Mouse (Mus musculus) cortical plate, adult 2 months (tissue): ENCODE data around the gene Zfp706. TPM values are rescaled to one million over a fixed set of nuclear protein-coding genes. Genes with fewer than 3 reads are reported as not detected.
"Not testable (repeated sequence)": the region's sequence is repeated elsewhere in the genome, so short reads cannot be mapped to it uniquely, and the experiment has no call there.

Experiments used
- H3K27ac ChIP-seq: fragments of 200-500 bp; 2 replicates; pipeline ENCODE4 v1.5.1; 2012; ENCODE audit warnings: low read length, control low read depth, inconsistent platforms; ENCODE audit not compliant: insufficient read depth
- H3K4me1 ChIP-seq: fragments of 200-500 bp; 2 replicates; pipeline ENCODE4 v1.6.1; 2011; ENCODE audit warnings: low read length; ENCODE audit not compliant: control insufficient read depth, insufficient read depth
- H3K4me3 ChIP-seq: fragments of 200-500 bp; 2 replicates; pipeline ENCODE4 v1.5.1; 2011; ENCODE audit warnings: mild to moderate bottlenecking, low read length, control low read depth; ENCODE audit not compliant: insufficient read depth
- CTCF ChIP-seq: fragments of 200-500 bp; IDR thresholded peaks from 2 replicates; pipeline ENCODE4 v1.5.1; 2011; ENCODE audit warnings: mild to moderate bottlenecking, control low read depth, low read length; ENCODE audit not compliant: insufficient read depth; ENCODE audit errors: extremely low read depth
- POLR2A ChIP-seq: fragments of 200-500 bp; IDR thresholded peaks from 2 replicates; pipeline ENCODE4 v1.6.1; 2011; ENCODE audit warnings: mild to moderate bottlenecking, low read length, control low read depth; ENCODE audit not compliant: insufficient read depth; ENCODE audit errors: extremely low read depth
- polyA plus RNA-seq: library from polyadenylated mRNA; depleted of rRNA; stranded (reverse); fragments of >200 nt; gene quantifications from 2 replicates; pipeline ENCODE4 v1.2.3, GENCODE M21; 2012

Gene Zfp706
- polyA plus RNA-seq, 1 experiment: 94.9 TPM

DNA sequence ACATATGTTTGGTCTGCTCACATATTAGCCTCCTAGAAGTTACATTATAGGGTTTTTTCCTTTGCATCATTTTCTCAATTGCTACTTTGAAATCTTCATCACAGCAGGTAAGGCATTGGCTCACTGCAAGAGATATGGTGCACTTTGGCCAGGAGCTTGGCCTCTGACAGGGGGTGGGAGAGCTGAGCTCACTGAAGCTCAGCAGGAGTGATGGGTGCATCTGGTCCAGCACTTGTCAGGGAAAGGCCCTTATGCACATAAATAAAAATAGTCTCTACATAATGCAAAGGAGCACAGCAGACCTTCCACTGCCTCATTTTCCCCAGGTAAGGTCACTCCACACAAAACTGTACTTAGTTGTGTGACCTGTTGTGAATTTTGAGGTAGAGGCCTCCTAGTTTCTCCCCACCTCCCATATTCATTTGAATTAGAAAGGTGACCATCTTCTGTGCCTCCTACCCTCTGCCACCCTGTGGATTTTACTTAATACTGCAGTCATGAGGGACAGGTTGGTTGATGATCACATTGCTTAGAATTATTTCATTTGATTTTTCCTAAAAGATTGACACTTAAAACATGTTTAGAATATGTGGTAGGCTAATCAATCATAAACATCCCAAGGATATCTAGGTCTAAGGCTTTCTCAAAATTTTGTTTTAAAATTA lies 13.1 kb upstream of the Zfp706 start:
- TF ChIP-seq POLR2A (no peak), CTCF (peak; percentile 7; the same call in 1 of the 2 replicates)
- Histone ChIP-seq H3K27ac (no peak overlapping the region), H3K4me3 (no peak overlapping the region), H3K4me1 (no peaks in the 10 kb centered on the region)

DNA sequence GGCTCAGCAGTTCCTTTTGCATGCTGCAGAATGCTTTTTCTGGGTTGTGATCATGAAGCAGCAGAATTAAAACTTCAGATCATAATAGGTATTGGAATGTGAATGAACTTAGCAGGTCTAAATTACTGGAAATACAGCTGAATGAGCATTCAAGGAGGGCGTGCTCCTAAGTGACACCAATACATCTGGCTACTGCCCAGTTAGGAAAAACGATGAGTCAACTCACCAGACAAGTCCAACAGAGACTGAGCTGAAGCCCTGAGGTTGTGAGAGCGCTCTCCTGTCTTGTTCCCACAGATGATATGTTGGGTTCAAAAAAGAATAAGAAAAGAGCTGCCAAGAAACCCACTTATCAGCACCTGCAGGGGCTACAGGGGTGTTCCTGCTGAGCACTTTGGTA lies 11.9 kb upstream of the Zfp706 start:
- H3K4me3 ChIP-seq: no peak overlapping the region
- TF ChIP-seq POLR2A (no peak), CTCF (no peak)
- no peak overlapping the region for H3K27ac ChIP-seq
- H3K4me1 ChIP-seq: no peaks in the 10 kb centered on the region

DNA sequence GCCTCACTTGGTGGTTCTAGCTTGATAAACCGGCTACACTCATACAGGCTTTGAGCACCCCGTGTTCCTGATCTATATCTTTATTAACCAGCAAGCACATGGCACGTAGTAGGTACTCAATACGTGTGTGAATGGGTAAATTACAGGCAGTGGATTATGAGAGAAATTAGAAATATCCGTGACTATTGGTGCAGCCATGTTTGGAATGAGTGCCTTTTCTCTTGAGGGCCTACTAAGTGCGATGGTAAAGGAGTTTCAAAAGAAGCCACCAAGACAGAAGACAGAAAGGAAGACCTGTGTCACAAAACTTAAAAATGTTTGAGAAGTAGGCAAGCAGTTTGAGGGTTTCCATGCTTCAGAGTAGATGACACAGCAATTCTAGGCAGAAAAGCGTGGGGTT lies 4.3 kb upstream of the Zfp706 start:
- Histone ChIP-seq H3K27ac (no peak overlapping the region), H3K4me3 (no peak overlapping the region), H3K4me1 (peaks cover 2% of the 10 kb centered on the region; the same call in 1 of the 2 replicates)
- no peak for TF ChIP-seq POLR2A
- no peak for TF ChIP-seq CTCF

DNA sequence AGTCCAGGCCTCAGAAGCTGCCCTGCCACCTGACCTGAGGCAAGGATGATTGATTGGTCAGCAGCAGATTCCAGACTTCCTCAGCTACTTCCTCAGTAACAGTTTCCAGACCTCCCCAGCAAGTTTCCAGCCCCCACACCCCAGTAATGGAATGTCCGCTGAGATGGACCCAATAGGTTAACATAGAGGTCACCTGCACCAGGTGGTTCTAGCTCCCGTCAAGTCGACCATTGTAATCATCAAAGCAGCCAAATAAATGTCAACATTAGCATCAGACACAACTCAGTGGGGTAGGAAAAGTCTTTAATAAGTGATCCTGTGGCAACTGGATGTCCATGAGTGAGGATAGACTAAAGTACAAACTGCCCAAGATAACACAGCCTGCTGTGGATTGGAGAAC lies 3.7 kb upstream of the Zfp706 start:
- no peak overlapping the region for H3K4me3 ChIP-seq
- peaks cover 2% of the 10 kb centered on the region; the same call in 1 of the 2 replicates for H3K4me1 ChIP-seq
- no peak overlapping the region for H3K27ac ChIP-seq
- TF ChIP-seq POLR2A: no peak
- TF ChIP-seq CTCF: no peak

DNA sequence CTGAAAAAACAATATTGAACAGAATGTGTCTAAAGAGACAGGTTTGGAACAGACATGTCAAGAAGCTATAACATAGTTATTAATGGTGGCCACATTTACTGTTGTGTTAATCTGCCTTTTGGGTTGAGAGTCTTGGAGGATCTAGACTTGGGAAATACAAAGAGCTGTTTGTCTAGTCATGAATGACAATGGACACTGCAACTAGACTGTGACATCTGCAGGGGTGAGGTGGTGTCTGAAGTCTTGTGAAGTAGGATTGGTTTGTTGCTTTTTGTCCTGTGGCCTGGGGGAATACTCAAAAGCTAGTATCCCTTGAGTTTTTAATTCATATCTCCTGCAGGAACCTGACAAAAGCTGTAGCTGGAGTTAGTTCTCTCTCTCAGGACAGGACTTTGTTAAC lies 973 bp upstream of the Zfp706 start:
- peaks cover 3% of the 10 kb centered on the region; the same call in 1 of the 2 replicates for H3K4me1 ChIP-seq
- TF ChIP-seq CTCF (no peak), POLR2A (no peak)
- no peak overlapping the region for H3K4me3 ChIP-seq
- H3K27ac ChIP-seq: no peak overlapping the region

DNA sequence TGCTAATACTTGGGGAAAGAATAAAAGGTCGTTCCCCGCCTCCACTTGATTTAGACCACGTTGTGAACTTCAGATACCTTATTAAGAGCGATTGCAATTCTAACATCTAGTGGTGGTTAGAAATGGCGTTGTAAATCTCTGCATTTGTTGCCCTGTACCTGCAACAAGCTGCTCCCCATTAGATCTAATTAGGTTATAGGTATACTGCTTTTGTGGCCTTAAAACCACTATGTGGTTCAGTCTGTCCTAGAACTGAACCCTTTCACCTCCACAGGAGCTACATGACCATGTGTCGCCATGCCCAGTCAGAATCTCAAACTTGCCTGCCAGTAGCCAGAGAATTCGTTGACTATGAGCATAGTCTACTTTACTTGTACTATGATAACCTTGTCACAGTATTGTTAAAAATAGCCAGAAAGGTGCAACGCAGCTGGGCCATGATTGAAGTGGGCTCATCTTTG lies 416 bp upstream of the Zfp706 start:
- peak overlapping the region; percentile 100 for H3K27ac ChIP-seq
- H3K4me1 ChIP-seq: peaks cover 3% of the 10 kb centered on the region; the same call in 1 of the 2 replicates
- no peak for TF ChIP-seq CTCF
- TF ChIP-seq POLR2A: no peak
- peak overlapping the region; percentile 70 for H3K4me3 ChIP-seq

DNA sequence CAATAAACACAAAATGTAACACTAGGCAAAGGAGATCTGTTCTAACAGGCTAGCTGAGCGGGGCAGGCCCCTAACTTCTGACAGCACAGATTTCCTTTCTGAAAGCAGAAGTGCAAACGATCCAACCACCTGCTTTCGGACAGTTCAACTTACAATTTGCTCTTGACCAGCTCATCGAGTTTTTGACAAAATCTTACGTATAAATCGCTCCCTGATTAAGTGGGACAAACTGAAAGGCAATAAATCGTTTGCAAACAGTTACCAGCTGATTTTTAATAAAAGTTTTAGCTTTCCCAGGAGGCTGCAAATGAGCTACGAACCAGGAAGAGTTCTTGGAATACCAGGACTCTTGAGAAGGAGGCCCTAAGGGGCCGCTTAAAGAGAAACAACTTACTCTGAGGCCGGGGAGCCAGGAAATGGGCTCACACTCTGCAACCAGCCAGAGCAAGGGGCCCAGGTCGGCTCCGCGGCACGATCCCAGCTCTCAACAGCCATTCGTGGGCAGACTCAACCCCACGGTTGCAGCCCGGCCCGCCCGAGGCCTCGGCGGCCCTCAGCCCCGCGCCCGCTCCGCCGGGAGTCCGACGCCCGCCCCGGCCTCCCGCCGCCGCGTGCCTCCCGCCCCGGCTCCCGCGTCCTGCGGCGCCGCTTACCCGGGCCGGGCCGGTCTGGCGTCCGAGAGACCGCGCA lies 953 bp downstream of the Zfp706 start:
- peaks cover 5% of the 10 kb centered on the region; the same call in 1 of the 2 replicates for H3K4me1 ChIP-seq

DNA sequence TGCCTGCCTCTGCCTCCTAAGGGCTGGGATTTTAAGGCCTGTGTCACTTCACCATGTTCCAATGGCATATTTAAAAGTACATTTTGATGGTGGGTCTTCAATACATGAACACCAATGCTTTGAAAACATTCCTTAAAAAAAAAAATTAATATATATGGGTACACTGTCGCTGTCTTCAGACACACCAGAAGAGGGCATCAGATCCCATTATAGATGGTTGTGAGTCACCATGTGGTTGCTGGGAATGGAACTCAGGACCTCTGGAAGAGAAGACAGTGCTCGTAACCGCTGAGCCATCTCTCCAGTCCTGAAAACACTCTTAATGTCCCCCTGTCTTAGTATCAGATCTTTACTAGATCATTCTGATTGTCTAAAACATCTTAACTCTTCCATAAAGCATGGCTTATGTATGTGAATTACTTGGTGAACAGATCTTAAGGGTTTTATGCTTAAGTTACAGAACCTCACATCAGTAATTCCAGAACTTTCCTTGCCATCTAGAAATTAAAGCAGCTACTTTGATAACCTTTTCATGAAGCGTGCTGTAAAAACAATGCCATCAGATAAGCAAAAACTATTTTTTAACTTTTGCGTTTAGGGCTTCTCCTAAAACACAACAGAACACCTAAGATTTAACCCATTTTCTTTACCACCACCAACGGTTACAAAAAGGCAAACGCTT lies 1.6 kb downstream of the Zfp706 start:
- H3K27ac ChIP-seq: no peak overlapping the region
- TF ChIP-seq CTCF: no peak
- no peak for TF ChIP-seq POLR2A
- H3K4me1 ChIP-seq: peaks cover 5% of the 10 kb centered on the region; the same call in 1 of the 2 replicates
- peak overlapping the region; percentile 70 for H3K4me3 ChIP-seq

More for the DNA sequence above, 953 bp downstream of the Zfp706 start:
- peak overlapping the region; percentile 94 for H3K27ac ChIP-seq
- H3K4me3 ChIP-seq: peak overlapping the region; percentile 70
- TF ChIP-seq POLR2A: no peak
- TF ChIP-seq CTCF: no peak

DNA sequence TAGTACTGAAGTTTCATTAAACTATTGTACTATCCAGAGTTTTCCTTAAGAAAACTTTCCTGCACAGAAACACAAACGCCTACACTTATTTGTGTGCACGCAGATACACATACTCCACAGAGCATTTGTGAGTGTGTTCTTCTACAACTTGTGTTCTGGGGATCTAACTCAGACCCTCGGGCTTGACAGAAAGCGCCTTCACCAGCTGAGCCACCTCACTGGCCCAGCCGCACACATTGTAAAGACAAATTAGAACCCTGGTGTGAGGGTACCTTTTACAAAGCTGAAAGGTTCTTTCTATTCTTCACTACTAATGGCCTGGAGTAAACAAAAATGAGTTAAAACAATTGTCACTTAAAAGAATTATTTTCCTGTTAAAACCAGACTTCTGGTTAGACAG lies 2.7 kb downstream of the Zfp706 start:
- peaks cover 5% of the 10 kb centered on the region; the same call in 1 of the 2 replicates for H3K4me1 ChIP-seq
- TF ChIP-seq CTCF (no peak), POLR2A (no peak)
- no peak overlapping the region for H3K27ac ChIP-seq
- 0 out of 2 replicates have a peak overlapping the region, but pooled peaks have one; percentile 10 for H3K4me3 ChIP-seq

DNA sequence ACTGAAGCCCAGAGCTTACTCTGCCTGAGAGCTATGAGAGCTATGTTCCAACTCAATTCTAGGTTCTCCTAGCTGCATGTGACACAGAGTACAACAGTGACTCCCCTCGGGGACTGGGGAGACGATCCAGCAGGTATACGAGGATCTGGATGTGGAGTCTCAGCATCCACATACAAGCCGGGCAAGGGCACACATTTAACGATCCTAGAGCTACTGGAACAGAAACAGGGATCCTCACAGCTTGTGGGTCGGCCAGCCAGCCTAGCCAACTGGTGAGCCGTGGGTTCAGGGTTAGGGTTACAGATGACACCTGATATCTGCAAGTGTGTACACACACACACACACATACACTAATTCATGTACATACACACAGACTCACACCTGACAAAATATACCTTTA lies 5.3 kb downstream of the Zfp706 start:
- H3K27ac ChIP-seq: no peak overlapping the region
- H3K4me1 ChIP-seq: peaks cover 3% of the 10 kb centered on the region; the same call in 1 of the 2 replicates
- H3K4me3 ChIP-seq: no peak overlapping the region
- TF ChIP-seq CTCF (no peak), POLR2A (no peak)

DNA sequence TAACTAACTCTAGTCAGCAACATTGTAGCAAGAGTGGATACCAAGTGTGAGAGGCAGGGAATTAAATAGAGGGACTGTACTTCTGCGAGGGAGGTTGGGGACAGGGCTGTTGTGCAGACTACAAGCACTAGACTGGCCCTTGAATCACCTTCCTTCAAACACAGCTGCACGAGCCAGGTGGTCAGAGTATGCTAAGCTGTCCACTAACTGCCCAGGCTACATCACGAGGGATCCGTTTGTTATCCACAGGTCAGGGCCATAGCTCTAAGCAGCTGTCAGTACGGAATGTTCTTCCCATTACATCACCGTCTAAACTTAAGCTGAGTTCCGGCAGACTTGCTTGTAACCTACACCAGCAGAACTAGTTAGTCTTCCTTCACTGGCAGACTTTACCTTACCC lies 8.0 kb downstream of the Zfp706 start:
- H3K4me1 ChIP-seq, H3K27ac ChIP-seq, H3K4me3 ChIP-seq: not testable (repeated sequence)
